Mouse (Mus musculus) cerebellum, adult 11 months (tissue): ENCODE measurements around the gene Sorcs2.

Experiments
- DNase-seq: peaks from one replicate; pipeline ENCODE4 v3.0.0; 2022

Sorcs2 gene

GRCm38 (mm10) chr5:36113696-36114095, 284.2 kb downstream of the Sorcs2 start:
- no peak for DNase-seq

GRCm38 (mm10) chr5:36112696-36113095, 285.2 kb downstream of the Sorcs2 start:
- DNase-seq: no peak

- no peak for DNase-seq
Measured at GRCm38 (mm10) chr5:36111516-36111915, 286.4 kb downstream of the Sorcs2 start.

- no peak for DNase-seq
Measured at GRCm38 (mm10) chr5:36108339-36108887, 289.5 kb downstream of the Sorcs2 start.

- DNase-seq: no peak
Measured at GRCm38 (mm10) chr5:36103483-36103882, 294.5 kb downstream of the Sorcs2 start.

GRCm38 (mm10) chr5:36101129-36101528, 296.8 kb downstream of the Sorcs2 start:
- DNase-seq: no peak

GRCm38 (mm10) chr5:36100488-36100887, 297.5 kb downstream of the Sorcs2 start:
- DNase-seq: no peak

GRCm38 (mm10) chr5:36099662-36100061, 298.3 kb downstream of the Sorcs2 start:
- no peak for DNase-seq

- no peak for DNase-seq
Measured at GRCm38 (mm10) chr5:36096046-36096445, 301.9 kb downstream of the Sorcs2 start.

- no peak for DNase-seq
Measured at GRCm38 (mm10) chr5:36090036-36090435, 307.9 kb downstream of the Sorcs2 start.

- DNase-seq: no peak
Measured at GRCm38 (mm10) chr5:36089243-36089642, 308.7 kb downstream of the Sorcs2 start.

GRCm38 (mm10) chr5:36086931-36087330, 311.0 kb downstream of the Sorcs2 start:
- no peak for DNase-seq

- no peak for DNase-seq
Measured at GRCm38 (mm10) chr5:36085621-36086020, 312.3 kb downstream of the Sorcs2 start.

GRCm38 (mm10) chr5:36083869-36084565, 313.9 kb downstream of the Sorcs2 start:
- no peak for DNase-seq

GRCm38 (mm10) chr5:36081021-36081420, 316.9 kb downstream of the Sorcs2 start:
- no peak for DNase-seq

- DNase-seq: no peak
Measured at GRCm38 (mm10) chr5:36075172-36076074, 322.5 kb downstream of the Sorcs2 start.

- no peak for DNase-seq
Measured at GRCm38 (mm10) chr5:36069503-36070360, 328.2 kb downstream of the Sorcs2 start.

GRCm38 (mm10) chr5:36067651-36068181, 330.2 kb downstream of the Sorcs2 start:
- DNase-seq: no peak

GRCm38 (mm10) chr5:36057804-36058322, 340.1 kb downstream of the Sorcs2 start:
- no peak for DNase-seq

GRCm38 (mm10) chr5:36056921-36057320, 341.0 kb downstream of the Sorcs2 start:
- DNase-seq: no peak

- DNase-seq: no peak
Measured at GRCm38 (mm10) chr5:36055876-36056275, 342.1 kb downstream of the Sorcs2 start.

- DNase-seq: no peak
Measured at GRCm38 (mm10) chr5:36054498-36054897, 343.4 kb downstream of the Sorcs2 start.
